Mouse (Mus musculus): ENCODE measurements around the gene AL607142.1. TPM values are rescaled to one million over a fixed set of nuclear protein-coding genes. Genes with fewer than 3 reads are reported as not detected.

The AL607142.1 gene
- total RNA-seq (2023), result not detected

DNA sequence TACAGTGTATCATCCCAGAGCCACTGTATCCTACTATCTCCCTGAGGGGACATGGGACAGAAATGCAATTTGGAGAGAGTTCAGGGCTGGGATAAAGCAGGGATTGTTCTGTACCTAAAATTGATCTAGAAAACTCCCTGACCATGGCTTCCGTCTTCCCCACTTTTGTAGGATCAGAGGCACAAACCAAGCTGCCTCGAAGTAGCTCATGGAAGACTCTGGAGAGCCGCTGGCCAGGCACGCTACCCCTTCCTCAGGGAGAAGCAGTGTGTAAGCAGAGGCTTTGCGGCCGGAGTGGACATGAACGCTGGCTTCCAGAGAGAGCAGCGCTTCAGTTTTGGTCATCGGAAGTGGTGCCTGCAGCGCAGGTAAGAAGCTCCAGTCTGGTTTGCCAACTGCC, at the start of gene AL607142.1:
TSS of gene AL607142.1 (plus strand) at position 301 of the 400 bp plus-strand sequence.

Other genes starting within 250 kb of the AL607142.1 start
- gene Edn2, start 96.2 kb downstream of the AL607142.1 start, total RNA-seq (2023), result not detected
- gene Foxo6, start 222.4 kb downstream of the AL607142.1 start, total RNA-seq (2023), result under 1 TPM in 1 of 2 experiments, not detected in 1; 0.42 TPM